Mouse (Mus musculus): ENCODE results near the gene Mymx. TPM values are rescaled to one million over a fixed set of nuclear protein-coding genes. Genes with fewer than 3 reads are reported as not detected.

Gene Mymx
- total RNA-seq, 2 experiments from 2014 or later = not detected

DNA sequence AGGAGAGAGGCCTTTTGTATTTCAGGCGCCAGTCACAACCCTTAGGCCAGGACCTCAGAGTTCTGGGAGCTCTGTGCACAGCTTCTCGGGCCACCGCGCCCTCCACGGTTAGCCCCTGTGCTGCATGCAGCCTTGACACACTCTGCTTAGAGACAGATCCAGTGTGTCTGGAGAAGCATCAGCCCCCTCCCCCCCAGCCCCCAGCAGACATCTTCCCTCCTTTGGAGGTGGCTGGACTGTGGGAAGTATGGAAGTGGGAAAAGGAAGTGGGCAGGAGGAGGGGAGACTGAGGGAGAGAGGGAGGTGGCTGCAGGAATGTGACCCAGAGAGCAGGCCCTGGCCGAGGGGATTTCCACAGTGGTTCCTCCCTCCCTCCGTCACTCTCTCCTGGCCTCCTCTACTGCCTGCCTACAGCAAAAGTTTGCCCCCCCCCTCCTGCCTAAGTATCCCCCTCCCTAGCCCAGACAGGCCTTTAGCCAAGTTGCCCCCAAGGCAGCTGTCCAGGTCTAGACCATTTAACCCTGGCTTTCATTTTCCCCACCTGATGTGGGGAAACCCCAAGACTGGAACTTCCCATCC, 44.6 kb downstream of the Mymx start:
- intact Hi-C loops (cut with DNase I) = no loop called here

DNA sequence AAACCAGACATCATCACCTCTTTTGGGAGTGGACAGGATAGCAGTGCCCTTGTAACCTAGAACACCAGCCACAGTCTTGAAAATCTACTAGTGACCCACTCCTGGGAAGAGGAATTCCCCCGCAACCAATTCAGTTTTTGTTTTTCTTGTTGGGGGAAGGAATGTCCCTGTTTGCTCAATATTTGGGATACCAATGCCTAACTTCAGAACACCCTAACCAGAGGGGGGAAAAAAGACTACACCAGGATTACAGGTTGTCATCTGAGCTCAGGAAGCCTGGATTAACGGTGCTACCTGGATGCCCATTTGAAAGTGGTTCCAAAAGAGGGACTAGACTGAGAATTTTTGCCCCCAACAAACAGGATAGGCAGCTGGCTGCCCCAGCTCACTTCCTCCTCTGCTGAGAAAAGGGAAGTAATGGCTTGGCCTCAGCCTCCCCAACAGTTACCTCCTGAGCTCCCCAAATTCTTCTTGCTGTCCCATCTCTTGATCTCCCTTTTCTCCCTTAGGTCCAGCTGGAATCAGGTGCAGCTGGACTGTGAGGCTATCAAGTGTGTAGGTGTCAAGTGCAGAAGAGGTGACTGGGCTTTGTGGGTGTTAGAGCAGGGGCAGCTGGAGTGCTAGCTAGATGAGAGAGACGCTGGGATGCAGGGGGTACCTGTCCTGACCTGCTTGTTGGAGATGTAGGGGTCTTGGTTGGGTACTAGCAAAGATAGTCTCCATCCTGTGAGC, 45.2 kb downstream of the Mymx start:
- intact Hi-C loops (cut with DNase I) = no loop called here
- DNase-seq (ENCODE audit: low spot score in 2 of 2) = no peak

More for the DNA sequence above, 44.6 kb downstream of the Mymx start:
- DNase-seq (ENCODE audit: low spot score in 2 of 2) = no peak

DNA sequence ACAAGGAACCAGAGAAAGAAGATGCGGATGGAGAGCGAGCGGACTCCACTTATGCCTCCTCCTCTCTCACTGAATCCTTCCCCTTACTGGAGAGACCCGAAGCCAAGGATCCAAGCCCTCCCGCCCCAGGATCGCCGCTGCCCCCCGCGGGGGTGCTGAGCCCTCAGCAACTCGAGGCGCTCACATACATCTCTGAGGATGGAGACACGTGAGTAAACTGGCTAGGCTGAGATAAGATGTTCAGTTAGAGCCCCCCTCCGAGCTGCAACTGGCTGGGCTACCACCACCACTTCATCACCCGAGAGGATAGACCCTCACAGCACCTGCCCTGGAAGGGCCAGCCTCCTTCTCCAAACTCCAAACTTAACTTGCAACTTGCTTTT, 45.8 kb downstream of the Mymx start:
- DNase-seq (ENCODE audit: low spot score in 2 of 2) = no peak
- intact Hi-C loops (cut with DNase I) = no loop called here

DNA sequence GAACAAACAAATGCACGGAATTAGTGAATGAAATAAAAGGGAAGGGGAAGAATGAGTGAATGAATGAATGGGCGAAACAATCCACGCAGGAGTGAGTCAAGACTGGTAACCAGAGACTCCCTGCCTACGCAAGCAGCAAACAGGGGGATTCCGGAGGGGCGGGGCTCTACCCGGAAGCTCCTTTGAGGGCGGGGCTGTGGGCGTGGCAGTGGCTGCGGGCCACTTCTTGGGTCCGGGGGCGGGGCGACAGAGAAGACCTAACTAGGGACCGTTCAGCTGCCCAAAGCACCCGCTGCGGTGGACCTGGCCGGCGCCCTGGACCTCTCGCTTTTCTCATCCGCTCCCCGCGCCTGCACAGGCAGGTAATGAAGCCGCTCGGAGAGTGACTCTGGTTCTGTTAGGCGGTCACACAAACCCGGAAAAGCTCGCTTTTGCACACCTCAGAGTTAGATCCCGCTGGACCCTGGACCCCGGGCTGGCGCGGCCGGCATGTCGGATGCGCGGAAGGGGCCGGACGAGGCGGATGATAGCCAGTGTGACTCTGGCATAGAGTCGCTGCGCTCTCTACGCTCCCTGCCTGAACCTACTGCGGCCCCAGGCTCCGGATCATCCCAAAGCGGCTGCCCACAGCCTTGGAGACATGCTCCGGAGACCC, 46.3 kb downstream of the Mymx start, which contains the start of gene Nfkbie:
TSS of gene Nfkbie (plus strand) at position 252 of the 655 bp plus-strand sequence.
- peak; percentile 88 to 90 for DNase-seq (ENCODE audit: low spot score in 2 of 2)
- intact Hi-C loops (cut with DNase I) = no loop called here

DNA sequence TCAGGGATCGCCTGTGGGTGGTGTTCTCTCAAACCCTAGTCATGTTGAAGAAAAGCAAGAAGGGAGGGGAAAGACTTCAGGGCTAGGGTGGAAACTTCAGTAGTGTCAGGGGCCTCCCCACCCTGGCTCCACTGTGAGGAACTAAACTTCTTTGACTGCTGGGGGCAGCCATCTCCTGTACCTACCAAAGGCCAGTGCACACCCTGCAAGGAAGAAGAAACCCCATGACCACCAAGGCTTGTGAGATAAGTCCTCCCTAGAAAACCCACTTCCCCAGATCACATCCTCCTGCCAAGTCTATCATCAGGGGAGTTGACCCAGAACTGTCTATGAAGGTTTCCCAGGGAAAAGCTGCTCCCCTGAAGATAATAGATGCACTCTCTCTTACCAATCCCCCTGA, 47.5 kb downstream of the Mymx start:
- DNase-seq (ENCODE audit: low spot score in 2 of 2) = no peak
- intact Hi-C loops (cut with DNase I) = no loop called here

DNA sequence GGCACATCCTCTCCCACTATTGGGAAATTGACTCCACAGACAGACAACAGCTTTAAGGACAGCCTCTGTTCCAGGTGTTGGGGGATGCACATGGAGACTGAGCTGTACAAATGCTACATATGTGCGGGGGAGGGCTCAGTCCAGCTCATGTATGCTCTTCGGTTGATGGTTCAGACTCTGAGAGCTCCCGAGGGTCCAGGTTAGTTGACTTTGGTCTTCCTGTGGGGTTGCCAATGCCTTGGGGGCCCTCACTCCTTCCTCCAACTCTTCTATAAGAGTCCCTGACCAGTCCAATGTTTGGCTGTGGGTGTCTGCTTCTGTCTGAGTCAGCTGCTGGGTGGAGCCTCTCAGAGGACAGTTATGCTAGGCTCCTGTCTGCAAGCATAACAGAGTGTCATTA, 48.8 kb downstream of the Mymx start:
- intact Hi-C loops (cut with DNase I) = no loop called here

DNA sequence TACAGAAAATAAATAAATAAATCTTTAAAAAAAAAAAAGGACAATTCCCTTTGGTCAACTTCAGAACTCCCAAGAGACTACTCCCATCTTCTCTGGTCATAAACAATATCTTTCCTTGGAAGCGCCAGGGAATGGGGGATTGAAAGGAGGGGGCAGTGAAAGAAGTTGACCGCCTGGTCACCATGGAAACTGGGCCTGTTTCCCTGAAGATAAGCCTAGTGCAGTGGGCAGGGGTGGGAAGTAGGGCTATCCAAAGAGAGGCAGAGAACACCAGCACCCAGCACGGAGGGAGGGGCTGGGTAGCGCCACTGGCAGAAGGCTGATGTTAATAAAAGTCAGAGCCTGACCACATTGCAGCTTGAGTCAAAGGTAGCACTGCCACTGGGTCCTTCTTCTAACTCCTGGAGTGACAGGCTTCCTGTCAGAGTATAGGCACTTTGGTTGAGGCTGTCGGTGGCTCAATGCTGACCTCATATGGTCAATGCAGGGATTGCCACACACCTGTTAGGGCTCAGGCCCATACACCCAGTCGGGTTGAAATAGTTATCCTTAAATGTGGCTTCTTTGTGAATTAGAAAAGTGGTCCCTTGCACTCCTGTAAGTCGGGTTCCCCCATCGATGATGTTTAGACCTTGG, 50.0 kb downstream of the Mymx start:
- peak; percentile 87 for DNase-seq (ENCODE audit: low spot score in 2 of 2)
- intact Hi-C loops (cut with DNase I) = loop anchor here (1.0 kb wide), 1 partner anchor 74 kb away; no protein-coding TSS in a partner anchor

More for the DNA sequence above, 48.8 kb downstream of the Mymx start:
- no peak for DNase-seq (ENCODE audit: low spot score in 2 of 2)

DNA sequence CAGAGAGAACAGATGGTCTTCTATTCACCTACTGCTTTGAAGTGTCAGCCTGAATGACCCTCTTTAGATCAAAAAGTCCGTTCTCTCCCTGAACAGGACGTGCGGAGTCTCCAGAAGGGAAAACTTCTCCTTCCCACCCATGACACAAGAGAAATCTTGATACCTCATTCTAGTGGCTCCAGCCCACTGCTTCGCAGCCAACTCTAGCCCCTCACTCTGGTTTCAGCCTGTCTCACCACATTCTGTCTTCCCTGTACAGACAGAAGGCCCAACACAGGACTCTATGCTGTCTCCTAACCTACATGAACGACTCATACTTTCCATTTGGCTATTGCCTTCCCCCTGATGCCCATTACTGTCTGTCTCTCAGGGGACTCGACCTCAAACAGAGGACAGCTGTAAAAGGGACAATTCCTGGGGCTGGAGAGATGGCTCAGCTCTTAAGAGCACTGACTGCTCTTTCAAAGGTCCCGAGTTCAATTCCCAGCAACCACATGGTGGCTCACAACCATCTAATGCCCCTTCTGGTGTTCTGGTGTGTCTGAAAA, 50.6 kb downstream of the Mymx start:
- intact Hi-C loops (cut with DNase I) = no loop called here
- DNase-seq (ENCODE audit: low spot score in 2 of 2) = no peak

Other genes with a start within 250 kb of the Mymx start
- 10 to 100 TPM; 49.5 to 49.7 TPM for gene Cdc5l, start 168.4 kb downstream of the Mymx start, total RNA-seq (2021)
- gene Spats1, start 126.7 kb downstream of the Mymx start, total RNA-seq (2021) = 1 to 10 TPM; 4.9 to 6.0 TPM
- 10 to 100 TPM; 23.0 to 24.4 TPM for gene Aars2, start 95.3 kb downstream of the Mymx start, total RNA-seq (2021)
- gene Tcte1, start 78.7 kb downstream of the Mymx start, total RNA-seq (2021) = 1 to 10 TPM in 1 of 2 experiments, under 1 TPM in 1; 0.68 to 1.1 TPM
- 100 to 1,000 TPM; 114 to 120 TPM for gene Tmem151b, start 52.4 kb downstream of the Mymx start, total RNA-seq (2021)
- 1 to 10 TPM; 1.8 to 2.0 TPM for gene Nfkbie, start 46.4 kb downstream of the Mymx start, total RNA-seq (2021)
- 10 to 100 TPM; 41.6 to 46.1 TPM for gene Slc35b2, start 38.2 kb downstream of the Mymx start, total RNA-seq (2021)
- 1,000 to 10,000 TPM; 1,454 to 1,586 TPM for gene Hsp90ab1, start 28.8 kb downstream of the Mymx start, total RNA-seq (2021)
- 10 to 100 TPM; 21.0 to 24.4 TPM for gene Slc29a1, start 2.5 kb downstream of the Mymx start, total RNA-seq (2021)
- 1 to 10 TPM in 1 of 2 experiments, under 1 TPM in 1; 0.13 to 1.6 TPM for gene Capn11, start 57.2 kb upstream of the Mymx start, total RNA-seq (2021)
- 10 to 100 TPM; 42.9 to 46.3 TPM for gene Mrpl14, start 84.2 kb upstream of the Mymx start, total RNA-seq (2021)
- 100 to 1,000 TPM; 220 to 225 TPM for gene Tmem63b, start 84.8 kb upstream of the Mymx start, total RNA-seq (2021)
- under 1 TPM in 1 of 2 experiments, not detected in 1; 0.77 TPM for gene 1600014C23Rik, start 131.7 kb upstream of the Mymx start, total RNA-seq (2021)